Mouse (Mus musculus) left cerebral cortex, postnatal 14 days (tissue): ENCODE data around the gene Gpr182. TPM values are rescaled to one million over a fixed set of nuclear protein-coding genes. Genes with fewer than 3 reads are reported as not detected.
A peak's percentile ranks its signal among the peaks of the same experiment; 100 is the strongest.
"Not testable (repeated sequence)": the region's sequence is repeated elsewhere in the genome, so short reads cannot be mapped to it uniquely, and the experiment has no call there.

Experiments
- DNase-seq, 2 experiments: peaks; one replicate each; pipeline ENCODE4 v3.0.0; 2021 to 2022; ENCODE audit warnings: low spot score in 2 of 2, mixed read lengths in 1 of 2
- intact Hi-C: fragments of 180-260 bp; cut with DNase I; formaldehyde crosslinking; loops from one replicate; pipeline ENCODE4 v1.15.1; 2025
- long read RNA-seq, 2 experiments: library from polyadenylated mRNA; stranded (forward); transcript quantifications; one replicate each; pipeline ENCODE4 v2.0.0; 2021
- total RNA-seq, 2 experiments: library from RNA; stranded (reverse); gene quantifications; 2 replicates each; pipeline ENCODE4 v1.2.3; 2021

Gpr182 gene
- 1 to 10 TPM; 1.3 to 1.5 TPM for total RNA-seq
- long read RNA-seq, experiment 1, partial matches to known transcripts = 0 of 1 reads
- long read RNA-seq, experiment 1, other reads (novel, unspliced or antisense) = 0 of 1 reads
- long read RNA-seq, experiment 2 = 0 reads

GRCm38 (mm10) chr10:127751548-127751947 lies at the start of gene Gpr182:
Gene Gpr182, minus strand, starts transcription at chr10:127751732.
- intact Hi-C loops = no loop called here
- DNase-seq = no peak

GRCm38 (mm10) chr10:127800891-127801290 lies 49.4 kb upstream of the Gpr182 start, which contains the start of gene Rdh16:
Gene Rdh16, plus strand, starts transcription at chr10:127801152.
- intact Hi-C loops = no loop called here
- DNase-seq = no peak

- DNase-seq = no peak
- intact Hi-C loops = no loop called here
Observed at GRCm38 (mm10) chr10:127799295-127799694, 47.8 kb upstream of the Gpr182 start.

GRCm38 (mm10) chr10:127785411-127785810 lies 33.9 kb upstream of the Gpr182 start:
- intact Hi-C loops, DNase-seq: not testable (repeated sequence)

GRCm38 (mm10) chr10:127782321-127782720 lies 30.8 kb upstream of the Gpr182 start:
- intact Hi-C loops, DNase-seq: not testable (repeated sequence)

GRCm38 (mm10) chr10:127776011-127776410 lies 24.5 kb upstream of the Gpr182 start, which contains the start of gene Rdh9:
Gene Rdh9, plus strand, starts transcription at chr10:127776386.
- DNase-seq = no peak
- intact Hi-C loops = no loop called here

- DNase-seq = no peak
- intact Hi-C loops = no loop called here
Observed at GRCm38 (mm10) chr10:127766564-127766963, 15.0 kb upstream of the Gpr182 start.

- no peak for DNase-seq
- intact Hi-C loops = no loop called here
Observed at GRCm38 (mm10) chr10:127763914-127764680, 12.6 kb upstream of the Gpr182 start.

- DNase-seq, intact Hi-C loops: not testable (repeated sequence)
Observed at GRCm38 (mm10) chr10:127762926-127763325, 11.4 kb upstream of the Gpr182 start.

- DNase-seq = no peak
- intact Hi-C loops = no loop called here
Observed at GRCm38 (mm10) chr10:127759181-127760110, 7.9 kb upstream of the Gpr182 start, which contains the start of the genes Rdh1 and Rdh16f1. Gene Rdh1, plus strand, starts transcription at chr10:127759721. Gene Rdh16f1, plus strand, starts transcription at chr10:127759787.

- intact Hi-C loops = no loop called here
- no peak for DNase-seq
Observed at GRCm38 (mm10) chr10:127755770-127756468, 4.4 kb upstream of the Gpr182 start.

GRCm38 (mm10) chr10:127755246-127755645 lies 3.7 kb upstream of the Gpr182 start:
- intact Hi-C loops = no loop called here
- DNase-seq = no peak

GRCm38 (mm10) chr10:127754566-127755166 lies 3.1 kb upstream of the Gpr182 start:
- intact Hi-C loops = no loop called here
- no peak for DNase-seq

- intact Hi-C loops = no loop called here
- DNase-seq = no peak
Observed at GRCm38 (mm10) chr10:127750136-127750777, 1.3 kb downstream of the Gpr182 start.

GRCm38 (mm10) chr10:127748847-127749612 lies 2.5 kb downstream of the Gpr182 start:
- no peak for DNase-seq
- intact Hi-C loops = no loop called here

- intact Hi-C loops = no loop called here
Observed at GRCm38 (mm10) chr10:127747254-127747653, 4.3 kb downstream of the Gpr182 start.

GRCm38 (mm10) chr10:127745886-127746285 lies 5.6 kb downstream of the Gpr182 start:
- intact Hi-C loops = no loop called here
- no peak for DNase-seq

More at GRCm38 (mm10) chr10:127747254-127747653, 4.3 kb downstream of the Gpr182 start:
- DNase-seq = no peak

- intact Hi-C loops = no loop called here
- peak in 1 of 2 experiments; percentile 59 for DNase-seq
Observed at GRCm38 (mm10) chr10:127744661-127745060, 6.9 kb downstream of the Gpr182 start.
